Mouse (Mus musculus) intestine, postnatal 0 days (tissue): ENCODE measurements at regions not wholly inside any gene's neighbourhood (a gene's known extent, or its start where the extent isn't known, plus 50 kb on each side); places are given as distances from the start of the nearest gene placed in this dataset.

Experiments used
- ATAC-seq: fragments of 200-750 bp; cut with Nextera tagmentation; 2 replicates; pipeline ENCODE4 v1.8.0; 2017; ENCODE audit warnings: mild to moderate bottlenecking, moderate TSS enrichment, moderate library complexity
- H3K27ac ChIP-seq: fragments of 300-500 bp; sonication (generic); 2 replicates; pipeline ENCODE4 v1.5.1; 2014; ENCODE audit warnings: mild to moderate bottlenecking, low read depth, low read length, moderate library complexity
- H3K27me3 ChIP-seq: fragments of 300-500 bp; sonication (generic); replicated peaks from 2 replicates; pipeline ENCODE4 v1.6.1; 2014; ENCODE audit warnings: low read length, mixed read lengths; ENCODE audit not compliant: control insufficient read depth, insufficient read depth
- H3K36me3 ChIP-seq: fragments of 300-500 bp; sonication (generic); 2 replicates; pipeline ENCODE4 v1.6.1; 2014; ENCODE audit warnings: mild to moderate bottlenecking, moderate library complexity; ENCODE audit not compliant: control insufficient read depth, insufficient read depth
- H3K4me1 ChIP-seq: fragments of 300-500 bp; sonication (generic); replicated peaks from 2 replicates; pipeline ENCODE4 v1.6.1; 2014; ENCODE audit warnings: antibody characterized with exemption, low read length, mixed read lengths; ENCODE audit not compliant: control insufficient read depth, insufficient read depth
- H3K4me2 ChIP-seq: fragments of 300-500 bp; sonication (generic); replicated peaks from 2 replicates; pipeline ENCODE4 v1.6.1; 2014; ENCODE audit warnings: low read depth, mild to moderate bottlenecking, moderate library complexity
- H3K4me3 ChIP-seq: fragments of 300-500 bp; sonication (generic); 2 replicates; pipeline ENCODE4 v1.5.1; 2014; ENCODE audit warnings: low read depth, low read length
- H3K9ac ChIP-seq: fragments of 300-500 bp; sonication (generic); 2 replicates; pipeline ENCODE4 v1.6.1; 2014; ENCODE audit warnings: mild to moderate bottlenecking, low read depth, low read length
- H3K9me3 ChIP-seq: fragments of 300-500 bp; sonication (generic); 2 replicates; pipeline ENCODE4 v1.6.1; 2016; ENCODE audit warnings: mixed run types; ENCODE audit not compliant: control insufficient read depth
- CTCF ChIP-seq: sonication (generic); IDR thresholded peaks from 2 replicates; pipeline ENCODE4 v1.5.1; 2016; ENCODE audit warnings: low read depth, mild to moderate bottlenecking, control low read depth, antibody characterized with exemption, moderate library complexity
- WGBS: fragments of 180-500 bp; shearing (Covaris S2); extraction: QIAGEN DNeasy Blood & Tissue Kit; methylation state at CpG from one replicate; pipeline ENCODE4 v1.1.7; 2014; 5-methylcytosine and 5-hydroxymethylcytosine counted together

GRCm38 (mm10) chr1:64257237-64257636 lies 135.2 kb upstream of the Klf7 start:
- no peak for ATAC-seq
- Histone ChIP-seq H3K4me3 (no peak overlapping the region), H3K9ac (no peak overlapping the region), H3K36me3 (no peaks in the 10 kb centered on the region), H3K27me3 (no peaks in the 10 kb centered on the region), H3K4me1 (no peaks in the 10 kb centered on the region), H3K4me2 (no peak overlapping the region), H3K27ac (no peak overlapping the region), H3K9me3 (no peaks in the 10 kb centered on the region)
- 67% methylated on average over 2 of the region's 2 CpGs for WGBS
- no peak for TF ChIP-seq CTCF

GRCm38 (mm10) chr1:64255554-64256295 lies 133.6 kb upstream of the Klf7 start:
- Histone ChIP-seq H3K4me2 (no peak overlapping the region), H3K36me3 (no peaks in the 10 kb centered on the region), H3K27ac (no peak overlapping the region), H3K27me3 (no peaks in the 10 kb centered on the region), H3K4me1 (no peaks in the 10 kb centered on the region), H3K9me3 (no peaks in the 10 kb centered on the region), H3K9ac (no peak overlapping the region), H3K4me3 (no peak overlapping the region)
- TF ChIP-seq CTCF = no peak
- no peak for ATAC-seq
- 85% methylated on average over 14 of the region's 14 CpGs for WGBS

GRCm38 (mm10) chr1:64254673-64255072 lies 132.6 kb upstream of the Klf7 start:
- WGBS = 90% methylated on average over 8 of the region's 8 CpGs

GRCm38 (mm10) chr1:64253996-64254395 lies 131.9 kb upstream of the Klf7 start:
- Histone ChIP-seq H3K27me3 (no peaks in the 10 kb centered on the region), H3K27ac (no peak overlapping the region), H3K9me3 (no peaks in the 10 kb centered on the region), H3K4me2 (no peak overlapping the region), H3K36me3 (no peaks in the 10 kb centered on the region), H3K9ac (no peak overlapping the region), H3K4me1 (no peaks in the 10 kb centered on the region), H3K4me3 (no peak overlapping the region)
- no peak for ATAC-seq
- no peak for TF ChIP-seq CTCF
- 84% methylated on average over 8 of the region's 8 CpGs for WGBS

More at GRCm38 (mm10) chr1:64254673-64255072, 132.6 kb upstream of the Klf7 start:
- no peak for TF ChIP-seq CTCF
- no peaks in the 10 kb centered on the region for H3K27me3 ChIP-seq
- no peak overlapping the region for H3K9ac ChIP-seq
- no peak overlapping the region for H3K4me2 ChIP-seq
- H3K27ac ChIP-seq = no peak overlapping the region
- H3K9me3 ChIP-seq = no peaks in the 10 kb centered on the region
- no peak for ATAC-seq
- H3K36me3 ChIP-seq = no peaks in the 10 kb centered on the region
- no peaks in the 10 kb centered on the region for H3K4me1 ChIP-seq
- H3K4me3 ChIP-seq = no peak overlapping the region

GRCm38 (mm10) chr1:64242401-64242800 lies 120.3 kb upstream of the Klf7 start:
- Histone ChIP-seq H3K27ac (no peak overlapping the region), H3K27me3 (no peaks in the 10 kb centered on the region), H3K9ac (no peak overlapping the region), H3K4me2 (no peak overlapping the region), H3K4me3 (no peak overlapping the region), H3K36me3 (no peaks in the 10 kb centered on the region), H3K4me1 (no peaks in the 10 kb centered on the region), H3K9me3 (no peaks in the 10 kb centered on the region)
- ATAC-seq = no peak
- 59% methylated on average over 2 of the region's 2 CpGs for WGBS
- no peak for TF ChIP-seq CTCF

- H3K36me3 ChIP-seq = no peaks in the 10 kb centered on the region
- 67% methylated on average over 1 of the region's 1 CpGs for WGBS
- no peak overlapping the region for H3K9ac ChIP-seq
- no peak for TF ChIP-seq CTCF
- no peaks in the 10 kb centered on the region; the same call in 1 of the 2 replicates for H3K4me1 ChIP-seq
- H3K4me2 ChIP-seq = no peak overlapping the region
- no peak overlapping the region for H3K4me3 ChIP-seq
- no peaks in the 10 kb centered on the region for H3K27me3 ChIP-seq
- H3K27ac ChIP-seq = no peak overlapping the region
- ATAC-seq = no peak
- H3K9me3 ChIP-seq = no peaks in the 10 kb centered on the region
These were observed 107.6 kb upstream of the Klf7 start for GRCm38 (mm10) chr1:64229654-64230053.
